Mouse (Mus musculus): ENCODE results near the gene Tmem117.

Tmem117 gene

DNA sequence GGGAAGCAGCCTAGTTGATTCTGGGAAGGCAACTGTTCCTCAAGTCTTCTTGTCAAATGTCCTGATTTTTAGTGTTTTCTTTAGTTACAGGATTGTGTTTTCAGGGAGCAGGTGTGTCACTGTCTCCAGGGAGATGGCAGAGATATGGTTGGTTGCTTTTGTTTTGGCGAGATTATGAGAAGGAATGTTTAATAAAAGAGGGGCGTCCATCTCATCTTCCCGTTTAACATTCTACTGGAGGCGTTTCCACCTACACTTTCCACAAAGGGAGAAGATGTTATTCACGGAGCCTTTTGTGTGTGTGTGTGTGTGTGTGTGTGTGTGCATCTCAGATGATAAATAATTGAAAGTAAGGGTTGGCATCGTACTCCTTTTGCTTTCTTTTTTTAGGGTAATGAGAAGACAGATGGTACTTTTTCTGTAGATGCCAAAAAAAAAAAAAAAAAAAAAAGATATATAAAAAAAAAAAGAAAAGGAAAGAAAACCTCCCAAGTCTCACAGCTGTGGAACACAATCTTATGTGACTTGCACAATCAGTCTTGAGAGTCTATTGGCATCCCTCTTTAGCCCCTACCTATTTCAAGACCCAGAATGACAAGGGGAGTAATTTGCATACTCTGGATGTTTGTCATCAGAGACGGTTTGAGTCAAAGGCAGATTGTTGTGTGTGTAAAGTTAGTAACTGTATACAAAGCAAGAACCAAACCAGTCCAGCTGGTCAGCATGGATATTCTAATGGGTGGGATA lies 142.0 kb downstream of the Tmem117 start:
- CTCF ChIA-PET: no interaction called here

DNA sequence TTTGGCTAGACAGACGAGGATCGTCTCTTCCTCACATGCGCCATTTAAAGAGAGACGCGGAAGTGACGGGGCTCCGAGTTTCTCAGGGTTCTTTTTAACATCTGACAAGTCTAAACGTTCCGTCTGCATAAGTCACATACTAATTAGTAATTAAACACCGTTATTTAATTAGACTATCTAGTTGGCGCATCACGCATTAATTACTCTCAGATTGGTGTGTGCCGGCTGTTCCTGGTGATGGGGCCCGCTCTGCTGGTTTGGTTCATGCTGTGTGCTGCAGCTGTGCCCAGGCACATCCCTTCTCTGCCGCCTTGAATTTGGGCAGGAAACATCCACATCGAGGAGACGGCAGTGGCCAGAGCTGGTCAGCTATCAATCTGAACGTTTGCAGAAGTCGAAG lies 142.7 kb downstream of the Tmem117 start:
- CTCF ChIA-PET: no interaction called here

DNA sequence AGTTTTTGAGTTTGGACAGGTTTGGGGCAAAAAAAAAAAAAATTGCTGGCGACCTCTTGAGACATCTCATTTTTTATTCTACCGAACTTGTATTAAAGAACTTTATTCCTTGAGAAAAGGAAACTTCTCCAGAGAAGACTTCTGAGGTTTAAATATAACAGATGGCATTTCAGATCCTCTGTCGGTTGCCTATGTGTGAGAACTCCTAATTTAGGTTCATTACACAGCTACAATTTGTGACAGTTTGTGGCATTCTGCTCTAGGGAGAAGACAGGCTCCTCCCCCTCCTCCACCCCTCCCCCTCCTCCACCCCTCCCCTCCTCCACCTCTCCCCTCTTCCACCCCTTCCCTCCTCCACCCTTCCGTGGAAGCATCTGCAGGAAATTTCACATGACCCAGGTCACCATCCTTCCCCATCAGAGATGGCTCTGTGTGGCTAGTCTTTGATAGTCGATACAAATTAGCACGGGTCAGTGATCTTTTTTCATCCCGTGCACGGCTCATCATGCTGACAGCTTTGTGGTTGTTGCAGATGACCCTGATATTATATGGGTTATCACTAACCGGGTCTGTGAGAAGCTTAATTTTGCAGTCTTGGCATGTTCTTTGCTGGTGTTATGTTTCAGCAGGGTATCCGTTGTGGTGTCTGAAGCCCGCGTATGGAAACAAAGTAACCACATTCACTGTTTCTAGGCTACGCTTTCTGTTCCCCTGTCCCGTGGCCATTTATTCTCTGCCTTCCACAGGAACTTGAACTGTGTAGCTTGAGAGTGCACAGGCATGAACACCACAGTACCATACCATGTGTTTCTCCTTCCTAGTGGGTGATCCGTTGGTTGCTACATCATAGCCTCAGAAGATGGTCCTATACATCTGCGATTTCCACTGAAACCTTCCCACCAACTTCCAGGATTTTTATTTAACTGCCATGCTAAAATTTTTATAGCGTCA lies 147.4 kb downstream of the Tmem117 start:
- CTCF ChIA-PET: no interaction called here

DNA sequence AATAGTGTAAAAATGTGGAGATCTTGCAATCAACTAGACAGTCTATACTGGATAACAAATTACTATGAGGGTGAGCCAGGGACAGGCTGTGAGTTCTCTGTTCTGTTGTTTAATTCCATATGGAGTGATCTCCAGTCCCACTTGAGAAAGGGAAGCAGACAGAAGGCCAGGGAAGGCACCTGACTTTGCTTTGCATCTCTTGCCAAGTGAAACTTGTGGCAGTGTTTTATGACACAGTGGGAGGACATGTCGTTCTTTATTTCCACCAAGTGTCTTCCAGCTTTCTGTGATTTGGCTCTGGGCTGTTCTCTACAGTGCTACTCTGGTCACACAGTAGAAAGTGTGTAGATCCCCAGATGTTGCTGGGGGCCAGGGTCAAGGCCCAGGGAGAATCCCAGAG lies 152.5 kb downstream of the Tmem117 start:
- CTCF ChIA-PET: no interaction called here

DNA sequence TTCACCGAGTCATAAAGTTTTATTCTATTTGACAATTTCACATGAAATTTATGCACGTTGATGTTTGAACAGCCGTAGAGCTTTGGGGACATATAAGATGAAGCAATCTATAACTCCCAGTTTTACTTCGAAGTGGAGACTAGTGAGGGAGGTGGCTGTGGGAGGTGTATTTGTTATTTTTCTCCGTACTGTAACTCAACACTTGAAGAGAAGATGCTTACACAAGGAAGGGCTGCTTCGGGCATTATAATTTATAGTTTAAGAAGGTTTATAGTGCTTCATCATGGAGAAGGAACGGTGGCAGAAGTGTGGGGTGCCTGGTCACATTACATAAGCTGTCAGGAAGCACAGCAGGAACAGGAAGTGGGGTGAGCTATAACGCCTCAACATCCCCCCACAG lies 164.4 kb downstream of the Tmem117 start:
- CTCF ChIA-PET: no interaction called here

DNA sequence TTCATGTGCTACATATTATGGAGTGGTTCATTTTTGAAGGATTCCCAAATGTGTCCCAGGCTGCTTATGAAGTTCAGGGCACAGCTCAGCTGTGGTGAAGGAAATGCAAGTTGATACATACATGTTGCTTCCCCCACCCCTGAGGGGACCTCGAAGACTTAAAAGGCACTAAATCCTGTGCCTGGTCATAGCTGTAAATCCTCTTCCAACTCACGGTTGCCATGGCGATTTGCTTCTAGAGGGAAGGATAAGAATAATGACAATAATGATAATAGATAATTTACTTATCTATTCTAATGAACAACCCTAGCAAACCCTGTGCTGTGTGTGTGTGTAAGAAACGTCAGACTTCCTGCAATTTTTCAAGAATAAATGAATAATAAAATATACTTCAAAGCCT lies 166.5 kb downstream of the Tmem117 start:
- CTCF ChIA-PET: no interaction called here

DNA sequence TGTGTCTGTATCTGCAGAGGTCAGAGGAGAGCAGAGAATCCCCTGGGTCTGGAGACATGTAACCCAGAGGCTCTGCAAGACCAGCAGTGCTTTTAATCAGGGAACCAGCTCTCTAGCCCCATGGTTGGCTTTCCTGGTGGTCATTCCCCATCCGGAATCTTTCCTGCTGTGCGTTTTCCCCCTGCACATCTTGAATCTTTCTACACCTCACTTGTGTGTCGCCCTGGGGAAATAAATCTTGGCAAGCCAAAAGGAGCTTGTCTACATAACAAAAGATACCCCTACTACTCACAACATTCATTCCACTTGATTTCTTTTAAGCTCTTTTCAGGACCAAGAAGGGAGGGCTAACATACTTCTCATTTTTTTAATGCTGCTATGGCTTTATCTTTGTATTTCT lies 169.2 kb downstream of the Tmem117 start:
- CTCF ChIA-PET: no interaction called here

DNA sequence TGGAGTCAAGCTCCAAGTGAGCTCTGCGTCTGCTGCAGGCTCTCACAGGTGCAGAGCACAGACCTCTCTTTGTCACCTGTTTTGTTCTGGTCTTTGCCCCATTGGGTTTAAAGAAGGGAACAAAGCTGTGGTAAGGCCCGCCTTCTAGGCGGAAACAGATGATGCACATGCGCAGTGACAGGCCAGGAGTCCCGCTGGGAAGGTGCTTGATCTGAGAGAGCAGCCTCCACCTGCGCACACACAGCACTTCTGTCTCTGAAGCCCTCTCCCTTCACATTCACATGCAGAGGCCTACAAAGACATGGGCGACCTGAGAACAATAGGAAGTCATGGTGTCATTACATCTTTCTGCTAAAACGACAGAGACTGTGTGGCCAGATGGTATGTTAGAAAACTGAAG lies 172.4 kb downstream of the Tmem117 start:
- CTCF ChIA-PET: no interaction called here

DNA sequence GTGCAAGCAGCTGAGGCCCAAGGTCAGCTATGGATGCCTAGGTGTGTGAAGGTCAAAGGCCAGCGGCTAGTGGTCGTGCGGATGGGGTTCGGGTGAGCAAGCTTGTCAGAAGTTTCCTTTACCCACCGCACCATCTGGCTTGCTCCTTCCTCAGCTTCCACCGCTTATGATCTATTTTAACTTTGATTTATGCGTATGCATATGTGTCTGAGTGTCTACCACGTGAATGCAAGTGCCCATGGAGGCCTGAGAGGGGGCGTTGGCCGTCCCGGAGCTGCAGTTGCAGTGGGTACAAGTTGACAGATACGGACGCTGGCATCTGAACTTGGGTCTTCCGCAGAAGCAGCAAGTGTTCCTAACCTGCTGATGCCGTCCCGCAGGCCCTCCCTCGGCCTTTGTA lies 173.8 kb downstream of the Tmem117 start:
- CTCF ChIA-PET: no interaction called here

DNA sequence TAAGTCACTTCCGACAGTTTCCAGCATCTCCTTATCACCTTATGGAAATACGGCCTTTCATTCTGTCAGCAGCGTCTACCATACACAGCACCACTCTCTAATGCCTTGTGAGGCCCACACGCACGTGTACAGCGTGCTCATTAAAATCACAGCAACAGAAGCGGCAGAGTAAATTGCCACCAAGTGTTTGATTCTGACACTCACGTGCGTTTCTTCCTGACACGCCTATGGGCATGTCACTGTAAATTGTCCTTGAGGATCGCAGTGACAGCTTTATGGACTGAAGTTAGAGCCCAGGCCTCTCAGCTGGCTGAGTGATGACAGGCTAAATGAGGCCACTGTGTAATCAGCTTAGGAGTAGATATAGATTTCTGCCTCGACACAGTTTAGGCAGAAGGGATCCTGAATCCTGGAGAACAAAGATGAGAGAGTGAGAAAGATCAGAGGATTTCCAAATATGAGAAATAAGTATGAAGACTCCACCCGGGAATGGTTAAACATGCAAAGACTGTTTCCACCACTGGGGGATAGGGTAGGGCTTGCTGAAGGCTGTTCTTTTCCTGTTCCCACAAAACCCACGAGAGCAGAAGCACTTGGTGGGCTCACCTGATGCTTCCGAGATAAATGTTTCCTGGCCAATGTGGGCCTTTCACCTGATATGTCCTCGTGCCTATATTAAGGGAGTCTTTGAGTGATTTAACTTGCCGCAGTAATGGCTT lies 174.8 kb downstream of the Tmem117 start:
- CTCF ChIA-PET: no interaction called here

DNA sequence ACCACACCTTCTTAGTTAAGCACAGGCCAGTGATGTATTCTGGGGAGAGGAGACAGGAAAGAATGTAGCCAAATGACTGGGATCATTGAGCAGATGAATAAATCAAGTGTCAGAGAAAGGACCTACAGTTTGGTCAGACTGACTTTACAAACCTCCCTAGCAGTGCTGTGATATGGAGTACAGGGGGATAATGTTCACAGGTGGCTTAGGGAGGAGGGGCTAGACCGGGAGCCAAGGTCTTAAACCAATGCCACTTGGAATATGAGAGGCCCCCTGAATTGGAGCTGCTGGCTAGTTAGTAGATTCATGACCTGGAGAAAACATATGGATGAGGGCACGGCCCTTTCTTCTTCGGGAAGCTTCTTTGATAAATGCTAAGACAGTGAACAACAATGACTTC lies 177.0 kb downstream of the Tmem117 start:
- CTCF ChIA-PET: no interaction called here

DNA sequence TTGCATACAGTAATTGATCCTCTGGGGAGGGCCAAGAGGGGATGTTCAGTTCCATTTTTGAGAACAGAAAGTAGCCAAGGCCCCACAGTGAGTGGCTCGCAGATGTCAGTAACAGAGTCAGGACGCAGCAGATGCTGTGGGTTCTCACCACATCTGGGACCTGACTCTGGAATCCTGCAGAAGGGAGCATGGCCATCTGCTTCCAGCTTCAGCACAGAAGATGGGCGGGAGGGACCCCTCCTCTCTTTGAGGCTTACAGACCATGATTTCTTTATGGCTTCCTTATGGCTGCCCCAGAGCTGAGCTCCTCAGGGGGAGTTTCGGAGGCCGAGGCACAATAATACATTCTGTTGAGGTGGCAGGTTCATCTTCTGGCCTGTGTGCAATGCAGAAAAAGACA lies 182.5 kb downstream of the Tmem117 start:
- CTCF ChIA-PET: no interaction called here

DNA sequence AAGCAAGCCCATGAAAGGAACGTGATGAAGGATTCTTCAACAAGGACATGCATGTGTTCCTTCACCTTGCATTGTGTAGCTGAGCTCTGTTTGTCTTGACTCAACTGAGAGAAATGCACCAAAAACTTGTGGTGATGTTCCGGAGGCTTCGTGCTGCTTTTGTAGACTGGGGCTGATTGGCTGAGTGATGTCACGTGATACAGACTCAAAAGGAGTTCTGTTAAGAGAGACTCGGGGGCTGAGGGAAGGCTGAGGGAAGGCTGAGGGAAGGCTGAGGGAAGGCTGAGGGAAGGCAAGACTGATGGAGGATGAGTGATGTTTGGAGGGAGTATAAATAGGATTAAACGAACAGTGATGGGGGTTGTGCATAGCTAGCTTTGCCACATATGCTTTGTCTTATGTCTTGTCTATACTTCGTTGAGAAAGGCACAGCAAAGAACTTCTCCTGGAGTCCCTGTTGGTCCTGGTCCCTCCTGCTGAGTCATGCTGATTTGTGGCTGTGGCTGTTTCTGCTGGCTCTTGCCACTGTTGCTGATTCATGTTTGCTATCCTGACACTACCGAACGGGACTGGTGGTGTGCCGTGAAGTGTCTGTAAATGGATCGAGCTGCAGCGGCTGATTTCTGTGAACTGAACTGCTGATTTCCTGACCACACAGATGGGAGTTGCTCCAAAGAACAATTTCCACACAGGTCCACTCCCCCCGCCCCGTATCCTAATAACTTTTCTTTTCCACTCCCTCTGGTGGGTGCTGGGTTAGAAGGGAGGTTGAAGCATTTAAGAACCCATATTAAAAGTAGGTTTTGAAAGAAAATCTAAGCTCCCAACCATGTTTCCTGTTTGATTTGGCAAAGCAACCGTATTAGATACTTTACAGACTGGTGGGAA lies 185.4 kb downstream of the Tmem117 start:
- CTCF ChIA-PET: no interaction called here

DNA sequence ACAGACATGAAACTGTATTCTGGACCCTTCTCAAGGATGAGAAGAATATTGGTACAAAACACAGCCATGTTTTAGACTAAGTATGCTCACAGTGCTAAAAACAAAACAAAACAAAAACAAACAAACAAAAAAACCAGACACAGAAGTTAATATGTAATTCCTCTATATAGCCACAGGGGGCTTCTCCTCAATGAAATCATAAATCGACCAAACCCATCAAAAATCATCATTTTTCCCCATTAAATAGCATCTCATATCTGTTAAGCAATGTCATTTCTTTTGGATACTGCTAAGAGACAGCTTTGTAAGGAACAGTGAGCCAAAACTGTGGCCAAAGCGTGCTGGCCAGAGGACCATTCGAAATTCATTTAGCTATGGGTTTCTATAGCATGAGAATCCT lies 206.6 kb downstream of the Tmem117 start:
- CTCF ChIA-PET: no interaction called here

DNA sequence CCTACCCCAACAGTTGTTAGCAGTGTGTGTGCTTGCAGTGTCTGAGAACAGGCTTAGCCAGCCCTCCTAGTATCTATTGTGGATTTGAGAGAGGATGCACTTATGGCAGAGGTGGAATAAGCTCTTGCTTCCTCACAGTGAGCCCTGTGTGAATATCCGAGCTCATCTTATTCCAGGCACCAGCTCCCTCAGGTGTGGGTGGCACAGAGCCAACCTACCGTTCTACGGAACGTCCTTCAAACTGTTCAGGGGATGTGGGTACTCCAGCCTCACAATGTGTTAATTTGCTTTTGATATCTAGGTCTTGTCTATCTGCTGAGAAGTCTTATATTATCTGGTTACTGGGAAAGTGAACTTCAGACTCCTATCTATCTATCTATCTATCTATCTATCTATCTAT lies 209.6 kb downstream of the Tmem117 start:
- CTCF ChIA-PET: no interaction called here

DNA sequence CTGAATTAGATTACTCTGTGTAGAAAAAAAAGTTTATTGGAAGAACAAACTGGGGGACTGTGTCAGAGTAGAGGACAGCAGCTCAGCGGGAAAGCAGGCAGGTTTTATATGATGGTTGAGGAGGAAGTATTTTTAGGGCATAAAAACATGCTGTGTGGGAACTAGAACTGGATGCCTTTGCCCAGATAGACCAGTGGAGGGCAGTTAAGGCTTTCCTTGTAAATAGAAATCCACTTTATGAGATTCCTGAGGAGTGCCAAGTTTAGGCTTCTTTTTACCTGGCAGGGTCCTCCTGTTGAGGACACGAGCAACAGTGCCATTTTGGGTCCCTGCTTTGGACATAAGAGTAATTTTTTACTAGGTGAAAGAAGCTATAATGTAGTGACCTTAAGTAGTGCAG lies 218.5 kb downstream of the Tmem117 start:
- CTCF ChIA-PET: no interaction called here

DNA sequence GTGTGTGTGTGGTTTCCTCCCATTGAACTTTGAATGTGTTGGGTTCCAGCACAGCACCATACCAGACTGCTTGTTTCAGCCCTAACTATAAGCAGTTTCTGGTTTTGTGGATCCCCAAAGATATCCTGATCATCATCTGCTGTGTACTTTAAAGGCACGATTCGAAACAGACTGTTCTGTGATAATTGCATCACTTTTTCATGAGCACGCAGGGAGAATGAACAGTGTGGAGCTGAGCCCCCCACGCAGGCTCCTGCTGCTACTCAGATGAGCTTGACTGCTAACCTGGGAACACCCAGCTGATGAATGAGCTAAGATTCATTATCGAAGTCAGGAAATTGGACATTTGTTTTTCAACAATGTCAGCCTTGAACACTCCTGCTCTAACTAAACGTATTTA lies 230.6 kb downstream of the Tmem117 start:
- CTCF ChIA-PET: no interaction called here

DNA sequence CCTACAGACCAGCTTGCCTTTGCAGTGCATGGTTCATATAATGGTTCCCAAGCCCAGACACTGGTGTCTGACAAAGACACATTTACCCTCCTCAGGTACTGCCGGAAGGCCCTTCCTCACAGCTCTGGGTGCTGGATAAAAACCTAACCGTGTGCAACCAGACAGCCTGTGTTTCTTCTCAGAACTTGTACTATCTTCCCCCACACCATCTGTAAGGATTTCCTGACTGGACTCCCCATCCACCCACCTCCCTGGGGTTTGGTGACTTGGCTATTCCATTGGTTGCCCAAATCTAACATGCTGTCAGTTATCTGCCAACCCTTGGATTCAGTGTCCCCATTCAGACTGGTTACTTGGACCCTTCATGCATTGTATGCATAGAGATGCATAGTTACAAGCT lies 232.1 kb downstream of the Tmem117 start:
- CTCF ChIA-PET: no interaction called here

DNA sequence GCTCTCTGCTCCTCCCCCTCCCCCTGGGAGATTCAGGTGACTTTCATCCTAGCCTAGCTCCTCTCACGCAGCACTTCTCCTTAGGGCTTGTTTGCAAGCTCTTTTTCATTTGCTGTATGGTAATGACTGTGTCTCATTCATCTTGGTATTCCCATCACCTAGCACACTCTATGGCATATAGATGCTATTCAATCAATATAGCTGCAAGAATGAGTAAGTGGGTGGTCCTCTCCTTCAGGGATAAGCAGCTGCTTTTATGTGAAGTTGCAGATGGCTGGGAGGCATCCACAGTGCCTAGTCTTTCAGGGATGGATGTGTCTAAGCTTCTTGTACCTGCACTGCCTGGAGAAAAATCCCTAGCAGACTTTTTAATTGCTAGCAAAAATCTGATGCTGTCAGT lies 235.1 kb downstream of the Tmem117 start:
- CTCF ChIA-PET: no interaction called here

DNA sequence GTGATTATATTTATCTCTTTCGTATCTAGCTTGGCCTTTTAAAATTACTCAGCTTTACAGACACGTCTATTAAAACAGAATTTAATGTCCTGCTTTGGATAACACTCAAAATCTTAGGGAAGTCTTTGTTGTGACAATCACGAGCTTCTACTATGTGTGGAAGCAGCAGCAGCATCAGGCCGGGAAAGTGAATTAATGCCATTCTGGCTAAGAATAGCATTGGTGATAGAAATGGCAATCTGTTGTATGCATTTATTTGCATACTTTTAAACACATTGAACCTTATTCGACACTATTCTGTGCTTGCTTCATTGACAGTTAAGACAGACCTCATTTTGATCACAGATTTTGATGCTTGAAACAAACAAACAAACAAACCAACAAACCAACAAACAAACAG lies 239.3 kb downstream of the Tmem117 start:
- CTCF ChIA-PET: interaction anchor here (0.7 kb wide), 1 partner anchor 12 kb away, joined by 3 read pairs; no protein-coding TSS in a partner anchor

DNA sequence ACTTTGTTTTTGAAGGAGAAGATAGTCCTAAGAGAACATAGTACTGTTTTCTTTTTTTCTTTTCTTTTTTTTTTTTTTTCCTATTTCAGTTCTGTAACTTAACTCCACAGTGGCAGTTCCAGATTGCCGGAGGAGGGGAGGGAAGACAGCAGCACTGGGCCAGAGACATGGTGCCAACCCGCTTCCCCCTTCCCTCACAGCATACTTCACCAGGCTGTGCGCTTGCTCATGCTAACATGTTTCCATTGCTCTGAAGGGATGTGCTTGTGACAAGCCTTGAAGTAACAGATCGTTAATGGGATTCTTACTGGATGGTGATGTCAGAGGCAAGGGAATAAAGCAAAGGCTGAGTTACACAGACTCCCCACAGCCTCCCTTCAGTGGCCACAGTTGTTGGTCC lies 256.0 kb downstream of the Tmem117 start:
- CTCF ChIA-PET: no interaction called here

DNA sequence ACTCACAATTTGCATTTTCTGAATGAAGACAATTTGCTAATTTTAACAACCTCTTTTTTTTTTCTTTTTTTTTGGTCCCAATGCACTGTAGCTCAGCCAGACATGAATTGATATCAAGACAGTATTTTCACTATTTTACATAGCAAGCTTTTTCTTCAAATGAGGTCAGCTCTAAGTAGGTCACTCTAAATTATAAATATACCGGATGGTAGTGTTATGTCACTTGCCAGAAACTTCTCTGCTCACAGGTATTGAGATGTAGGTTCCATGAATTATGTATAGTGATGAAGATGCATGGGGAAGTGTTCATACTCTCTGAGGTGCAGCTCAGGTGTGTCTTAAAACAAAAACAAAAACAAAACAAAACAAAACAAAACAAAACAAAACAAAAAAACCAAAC lies 264.2 kb downstream of the Tmem117 start:
- CTCF ChIA-PET: no interaction called here

Data from spleen, embryonic (tissue).